In genomic region chr10:80329273-80330081, GRCm38 (mm10) we compare ENCODE assay signal across 8 mouse cellular contexts. TPM values are rescaled to one million over a fixed set of nuclear protein-coding genes. Genes with fewer than 3 reads are reported as not detected.
DNase-seq lines count a peak whose midpoint lies in the region; ATAC-seq lines count a peak whose summit lies in the region.

Gene Pcsk4, minus strand, starts transcription at chr10:80329498.
Gene Reep6, plus strand, starts transcription at chr10:80329953.

- DNase-seq in adrenal gland, adult (ENCODE audit: inconsistent age in 2 of 2, low spot score in 1 of 2), result peak; percentile 98 to 99
- DNase-seq in embryo, embryonic 10.5 days (ENCODE audit: low spot score), result peak; percentile 99
- peak; percentile 96 for DNase-seq in gastrocnemius, postnatal 14 days
- peak; percentile 96 to 99 for DNase-seq in left cerebral cortex, postnatal 10 days (ENCODE audit: extremely low spot score in 1 of 2, low spot score in 2 of 2)
- DNase-seq in mesoderm, embryonic 11.5 days (ENCODE audit: low read depth, low spot score), result peak; percentile 98
- peak; percentile 94 to 95 for DNase-seq in right cerebral cortex, postnatal 36 days (ENCODE audit: low spot score in 2 of 2)
- peak; percentile 99 for DNase-seq in yolk sac, embryonic 10.5 days (ENCODE audit: low spot score)

- peak; percentile 82 for ATAC-seq in inflammation-experienced regulatory T-cells, adult 6 months

- intact Hi-C loops in gastrocnemius, postnatal 14 days (cut with DNase I; ENCODE audit: low total_unique reads), result no loop called here
- intact Hi-C loops in left cerebral cortex, postnatal 10 days (cut with DNase I), result no loop called here

RNA-seq across cellular contexts. Expression of gene Pcsk4, which starts in this region (rescaled TPM):
- 1 to 10 TPM in 1 of 2 experiments, under 1 TPM in 1; 0.53 to 1.2 TPM for total RNA-seq in gastrocnemius, postnatal 14 days (2021)
- polyA plus RNA-seq in inflammation-experienced regulatory T-cells, adult 6 months (2017; shearing (Covaris generic)), result 10 to 100 TPM in 1 of 3 experiments, 1 to 10 TPM in 2; 2.2 to 10.8 (median 9.5) TPM
- total RNA-seq in left cerebral cortex, postnatal 10 days (2021), result 1 to 10 TPM; 9.8 to 9.9 TPM

RNA-seq across cellular contexts. Expression of gene Reep6, which starts in this region (rescaled TPM):
- total RNA-seq in gastrocnemius, postnatal 14 days (2021), result 1 to 10 TPM; 1.9 to 2.5 TPM
- polyA plus RNA-seq in inflammation-experienced regulatory T-cells, adult 6 months (2017; shearing (Covaris generic)), result not detected
- 10 to 100 TPM in 1 of 2 experiments, 1 to 10 TPM in 1; 9.3 to 10.1 TPM for total RNA-seq in left cerebral cortex, postnatal 10 days (2021)

Comparison
In these comparisons a context has a peak if more than half of its experiments do, and no peak if none do; other contexts are left out.
1. Peak in every context shown above with its lines: DNase-seq and ATAC-seq.
2. RNA of gene Pcsk4 (total RNA-seq): 9.8 to 9.9 TPM in left cerebral cortex, postnatal 10 days; 0.53 to 1.2 TPM in gastrocnemius, postnatal 14 days; every median in the first group is over 4 times any median in the second.